Mouse (Mus musculus) heart, embryonic 10.5 days (tissue): ENCODE results near the gene Myoz1. TPM values are rescaled to one million over a fixed set of nuclear protein-coding genes. Genes with fewer than 3 reads are reported as not detected.

Experiments used
- DNase-seq: peaks from one replicate; pipeline ENCODE4 v3.0.0-alpha.2; 2017; ENCODE audit warnings: low spot score
- H3K27ac ChIP-seq: fragments of 300-500 bp; sonication (generic); 2 replicates; pipeline ENCODE4 v1.5.1; 2016; ENCODE audit warnings: mild to moderate bottlenecking
- H3K27me3 ChIP-seq: fragments of 300-500 bp; sonication (generic); 2 replicates; pipeline ENCODE4 v1.6.1; 2016; ENCODE audit warnings: mild to moderate bottlenecking; ENCODE audit not compliant: poor library complexity, insufficient read depth, severe bottlenecking
- H3K36me3 ChIP-seq: fragments of 300-500 bp; sonication (generic); 2 replicates; pipeline ENCODE4 v1.6.1; 2016; ENCODE audit warnings: mild to moderate bottlenecking, moderate library complexity
- H3K4me1 ChIP-seq: fragments of 300-500 bp; sonication (generic); 2 replicates; pipeline ENCODE4 v1.6.1; 2016; ENCODE audit warnings: mild to moderate bottlenecking
- H3K4me3 ChIP-seq: fragments of 300-500 bp; sonication (generic); 2 replicates; pipeline ENCODE4 v1.5.1; 2016; ENCODE audit warnings: mild to moderate bottlenecking, moderate library complexity
- H3K9me3 ChIP-seq: fragments of 300-500 bp; sonication (generic); 2 replicates; pipeline ENCODE4 v1.6.1; 2016; ENCODE audit warnings: mild to moderate bottlenecking, moderate library complexity
- WGBS: fragments of 180-500 bp; shearing (Covaris S2); methylation state at CpG from one replicate; pipeline ENCODE4 v1.1.7; 2016; 5-methylcytosine and 5-hydroxymethylcytosine counted together
- polyA plus RNA-seq: library from polyadenylated mRNA; unstranded; fragments of >200 nt; fragmentation: Nextera tagmentation; extraction: Ambion mirVana; gene quantifications from 2 replicates; pipeline ENCODE4 v1.2.1, GENCODE M21; 2016

Gene Myoz1
- polyA plus RNA-seq, 1 experiment from 2014 or later: 22.8 TPM

DNA sequence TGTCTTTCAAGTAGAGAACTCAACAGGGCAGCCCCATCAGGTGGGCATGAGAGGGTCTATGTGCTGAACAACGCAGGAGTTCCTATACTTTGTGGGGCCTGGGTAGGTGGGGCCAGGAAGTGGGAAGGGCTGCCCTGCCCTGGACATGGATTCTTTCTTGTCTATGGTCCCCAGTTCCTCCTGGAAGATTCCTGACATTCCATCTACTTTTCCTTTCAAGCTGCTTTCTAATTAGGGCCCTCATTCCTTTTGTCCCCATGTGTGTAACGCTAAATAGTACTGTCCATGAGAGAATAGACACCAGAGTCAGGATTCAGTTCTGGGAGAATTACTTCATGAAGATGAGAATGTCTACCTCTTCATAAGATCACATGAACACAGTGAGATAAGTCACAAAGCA, 7.3 kb upstream of the Myoz1 start:
- no peak for DNase-seq
- peak overlapping the region; percentile 94 for H3K27ac ChIP-seq
- H3K27me3 ChIP-seq: peaks cover 9% of the 10 kb centered on the region
- WGBS: 23% methylated on average over 2 of the region's 2 CpGs
- H3K36me3 ChIP-seq: peaks cover 26% of the 10 kb centered on the region
- H3K9me3 ChIP-seq: no peaks in the 10 kb centered on the region
- peak overlapping the region; percentile 71 for H3K4me3 ChIP-seq
- peaks cover 57% of the 10 kb centered on the region for H3K4me1 ChIP-seq

- Histone ChIP-seq H3K27me3 (peaks cover 9% of the 10 kb centered on the region), H3K27ac (peak overlapping the region; percentile 94), H3K9me3 (no peaks in the 10 kb centered on the region), H3K4me3 (peak overlapping the region; percentile 71), H3K4me1 (peaks cover 51% of the 10 kb centered on the region), H3K36me3 (peaks cover 26% of the 10 kb centered on the region)
- no peak for DNase-seq
- 28% methylated on average over 3 of the region's 3 CpGs for WGBS
Observed at GRCm38 (mm10) chr14:20662740-20663139, 6.4 kb upstream of the Myoz1 start.

GRCm38 (mm10) chr14:20661661-20662331, 5.5 kb upstream of the Myoz1 start:
- Histone ChIP-seq H3K27me3 (peaks cover 9% of the 10 kb centered on the region), H3K27ac (peak overlapping the region; percentile 94), H3K4me1 (peaks cover 47% of the 10 kb centered on the region), H3K9me3 (no peaks in the 10 kb centered on the region), H3K36me3 (peaks cover 26% of the 10 kb centered on the region), H3K4me3 (peak overlapping the region; percentile 71)
- WGBS: 9% methylated on average over 19 of the region's 19 CpGs
- peak; percentile 77 for DNase-seq

GRCm38 (mm10) chr14:20660827-20661660, 4.7 kb upstream of the Myoz1 start:
- peak overlapping the region; percentile 71 for H3K4me3 ChIP-seq
- H3K27me3 ChIP-seq: peaks cover 9% of the 10 kb centered on the region
- no peaks in the 10 kb centered on the region for H3K9me3 ChIP-seq
- peak; percentile 96 for DNase-seq
- peaks cover 26% of the 10 kb centered on the region for H3K36me3 ChIP-seq
- H3K27ac ChIP-seq: peak overlapping the region; percentile 94
- peaks cover 47% of the 10 kb centered on the region for H3K4me1 ChIP-seq
- WGBS: 3% methylated on average over 52 of the region's 52 CpGs

- no peak for DNase-seq
- peaks cover 47% of the 10 kb centered on the region for H3K4me1 ChIP-seq
- WGBS: 92% methylated on average over 7 of the region's 7 CpGs
- peaks cover 26% of the 10 kb centered on the region for H3K36me3 ChIP-seq
- H3K4me3 ChIP-seq: no peak overlapping the region
- H3K27me3 ChIP-seq: peaks cover 9% of the 10 kb centered on the region
- H3K9me3 ChIP-seq: no peaks in the 10 kb centered on the region
- peak overlapping the region; percentile 94; the same call in 1 of the 2 replicates for H3K27ac ChIP-seq
Observed at GRCm38 (mm10) chr14:20659687-20660086, 3.3 kb upstream of the Myoz1 start.

- 76% methylated on average over 6 of the region's 6 CpGs for WGBS
- no peak overlapping the region for H3K4me3 ChIP-seq
- no peak for DNase-seq
- peaks cover 46% of the 10 kb centered on the region for H3K4me1 ChIP-seq
- peaks cover 26% of the 10 kb centered on the region for H3K36me3 ChIP-seq
- no peaks in the 10 kb centered on the region for H3K9me3 ChIP-seq
- H3K27me3 ChIP-seq: peaks cover 9% of the 10 kb centered on the region
- H3K27ac ChIP-seq: no peak overlapping the region
Observed at GRCm38 (mm10) chr14:20658902-20659301, 2.6 kb upstream of the Myoz1 start.

GRCm38 (mm10) chr14:20658326-20658725, 2.0 kb upstream of the Myoz1 start:
- no peak overlapping the region for H3K27ac ChIP-seq

GRCm38 (mm10) chr14:20655731-20656130, 609 bp downstream of the Myoz1 start:
- H3K27ac ChIP-seq: peak overlapping the region; percentile 77
- DNase-seq: no peak
- H3K9me3 ChIP-seq: no peaks in the 10 kb centered on the region
- peaks cover 38% of the 10 kb centered on the region for H3K4me1 ChIP-seq
- 56% methylated on average over 9 of the region's 9 CpGs for WGBS
- no peaks in the 10 kb centered on the region for H3K27me3 ChIP-seq
- H3K36me3 ChIP-seq: peaks cover 12% of the 10 kb centered on the region; the same call in 1 of the 2 replicates
- H3K4me3 ChIP-seq: peak overlapping the region; percentile 50

More at GRCm38 (mm10) chr14:20658326-20658725, 2.0 kb upstream of the Myoz1 start:
- no peaks in the 10 kb centered on the region for H3K9me3 ChIP-seq
- DNase-seq: no peak
- peaks cover 26% of the 10 kb centered on the region for H3K36me3 ChIP-seq
- H3K4me1 ChIP-seq: peaks cover 46% of the 10 kb centered on the region
- peaks cover 9% of the 10 kb centered on the region for H3K27me3 ChIP-seq
- H3K4me3 ChIP-seq: no peak overlapping the region

DNA sequence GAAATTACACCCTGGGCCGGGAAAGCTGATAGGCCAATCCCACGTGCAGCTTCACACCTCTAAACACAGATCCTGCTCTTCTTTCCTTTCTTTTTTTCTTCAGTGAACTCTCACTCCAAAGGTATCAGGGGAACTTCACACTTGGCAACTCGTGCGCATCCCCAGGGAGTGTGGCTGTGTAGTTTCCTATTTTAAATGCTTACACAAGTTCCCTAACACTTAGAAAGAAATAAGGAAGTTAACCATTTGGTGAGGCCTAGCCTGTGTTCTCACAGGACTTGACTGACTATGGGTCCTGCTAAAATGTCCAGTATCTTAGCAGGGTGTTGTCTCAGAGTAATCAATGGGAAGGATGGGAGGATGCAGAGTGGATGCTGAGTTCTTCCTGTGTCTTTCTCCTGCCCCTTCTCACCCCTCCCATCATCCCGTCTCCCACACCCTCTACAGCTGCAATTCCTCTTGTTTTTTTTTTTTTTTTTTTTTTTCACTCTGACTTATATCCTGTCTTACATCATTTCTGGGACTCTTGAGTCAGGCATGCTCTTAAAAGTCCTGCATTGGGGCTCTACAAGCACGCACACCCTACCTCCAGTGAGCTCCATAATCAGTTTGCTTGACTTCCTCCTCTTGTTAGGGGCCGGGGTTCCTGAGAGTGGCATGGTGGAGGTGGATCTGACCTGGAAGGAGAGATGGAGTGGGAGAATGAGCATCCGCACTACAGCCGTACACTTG, 1.5 kb downstream of the Myoz1 start:
- Histone ChIP-seq H3K4me1 (peaks cover 31% of the 10 kb centered on the region), H3K27ac (peak overlapping the region; percentile 77; the same call in 1 of the 2 replicates), H3K9me3 (no peaks in the 10 kb centered on the region), H3K27me3 (no peaks in the 10 kb centered on the region), H3K36me3 (peaks cover 5% of the 10 kb centered on the region; the same call in 1 of the 2 replicates), H3K4me3 (no peak overlapping the region)
- WGBS: 67% methylated on average over 9 of the region's 9 CpGs
- DNase-seq: no peak

- H3K27ac ChIP-seq: peak overlapping the region; percentile 4; the same call in 1 of the 2 replicates
- 27% methylated on average over 4 of the region's 4 CpGs for WGBS
- no peaks in the 10 kb centered on the region; the same call in 1 of the 2 replicates for H3K27me3 ChIP-seq
- DNase-seq: no peak
- peaks cover 29% of the 10 kb centered on the region for H3K4me1 ChIP-seq
- H3K9me3 ChIP-seq: no peaks in the 10 kb centered on the region
- no peak overlapping the region for H3K4me3 ChIP-seq
- H3K36me3 ChIP-seq: peaks cover 8% of the 10 kb centered on the region; the same call in 1 of the 2 replicates
Observed at GRCm38 (mm10) chr14:20651722-20652256, 4.6 kb downstream of the Myoz1 start.

- no peaks in the 10 kb centered on the region; the same call in 1 of the 2 replicates for H3K27me3 ChIP-seq
- no peaks in the 10 kb centered on the region for H3K9me3 ChIP-seq
- no peak for DNase-seq
- no peak overlapping the region for H3K4me3 ChIP-seq
- peaks cover 8% of the 10 kb centered on the region; the same call in 1 of the 2 replicates for H3K36me3 ChIP-seq
- 64% methylated on average over 2 of the region's 2 CpGs for whole genome bisulfite sequencing
- H3K4me1 ChIP-seq: peaks cover 26% of the 10 kb centered on the region
- H3K27ac ChIP-seq: 0 out of 2 replicates have a peak overlapping the region, but pooled peaks have one; percentile 59
Observed at GRCm38 (mm10) chr14:20651000-20651399, 5.3 kb downstream of the Myoz1 start.

GRCm38 (mm10) chr14:20646381-20646780, 10.0 kb downstream of the Myoz1 start:
- peaks cover 8% of the 10 kb centered on the region; the same call in 1 of the 2 replicates for H3K36me3 ChIP-seq
- H3K27ac ChIP-seq: no peak overlapping the region
- H3K4me3 ChIP-seq: no peak overlapping the region
- peaks cover 16% of the 10 kb centered on the region for H3K4me1 ChIP-seq
- no peaks in the 10 kb centered on the region for H3K9me3 ChIP-seq
- no peak for DNase-seq
- H3K27me3 ChIP-seq: no peaks in the 10 kb centered on the region; the same call in 1 of the 2 replicates
